Mouse (Mus musculus) embryo, embryonic 10.5 days (tissue): ENCODE measurements around the gene Wsb1.

Experiments
- DNase-seq: peaks from one replicate; pipeline ENCODE4 v3.0.0-alpha.2; 2015; ENCODE audit warnings: low spot score

The Wsb1 gene

DNA sequence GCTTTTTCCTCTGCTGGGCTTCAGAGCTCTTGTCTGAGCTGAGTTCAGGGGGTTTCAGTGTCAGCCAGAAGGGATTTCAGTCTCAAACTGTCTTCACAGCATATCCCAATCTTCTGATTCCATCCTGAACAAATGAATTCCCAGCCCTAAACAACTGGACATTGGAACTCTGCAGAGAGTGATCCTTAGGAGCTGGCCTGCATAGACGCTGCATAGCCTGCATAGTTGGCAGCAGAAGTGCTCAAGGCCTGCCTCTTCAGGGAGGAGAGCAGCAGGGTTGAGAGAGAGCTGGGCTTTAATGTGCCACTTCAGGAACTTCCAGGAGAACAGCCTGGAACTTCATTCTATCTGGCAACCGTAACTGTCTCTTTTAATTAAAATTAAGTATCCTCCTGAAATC, 38.9 kb downstream of the Wsb1 start:
- DNase-seq: no peak

DNA sequence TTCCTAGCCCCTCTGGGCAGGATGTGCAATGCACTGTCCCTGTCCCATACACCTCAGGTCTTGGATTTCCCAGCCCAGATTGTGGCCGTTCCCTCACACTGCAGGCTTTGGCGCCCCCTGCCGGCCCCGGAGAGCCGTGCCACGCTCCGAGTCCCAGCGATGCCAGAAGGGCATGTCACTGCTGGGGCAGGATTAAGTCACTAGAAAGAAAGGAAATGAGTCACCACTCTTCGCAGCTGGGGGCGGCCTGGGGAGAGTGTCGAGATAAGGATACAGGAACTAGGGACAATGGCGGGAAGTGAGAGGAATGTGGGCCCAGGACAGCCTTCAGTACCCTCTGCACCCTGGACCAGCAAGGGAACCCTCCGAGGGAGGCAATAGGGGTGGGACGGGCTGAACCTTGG, 40.5 kb downstream of the Wsb1 start:
- DNase-seq: peak; percentile 87

DNA sequence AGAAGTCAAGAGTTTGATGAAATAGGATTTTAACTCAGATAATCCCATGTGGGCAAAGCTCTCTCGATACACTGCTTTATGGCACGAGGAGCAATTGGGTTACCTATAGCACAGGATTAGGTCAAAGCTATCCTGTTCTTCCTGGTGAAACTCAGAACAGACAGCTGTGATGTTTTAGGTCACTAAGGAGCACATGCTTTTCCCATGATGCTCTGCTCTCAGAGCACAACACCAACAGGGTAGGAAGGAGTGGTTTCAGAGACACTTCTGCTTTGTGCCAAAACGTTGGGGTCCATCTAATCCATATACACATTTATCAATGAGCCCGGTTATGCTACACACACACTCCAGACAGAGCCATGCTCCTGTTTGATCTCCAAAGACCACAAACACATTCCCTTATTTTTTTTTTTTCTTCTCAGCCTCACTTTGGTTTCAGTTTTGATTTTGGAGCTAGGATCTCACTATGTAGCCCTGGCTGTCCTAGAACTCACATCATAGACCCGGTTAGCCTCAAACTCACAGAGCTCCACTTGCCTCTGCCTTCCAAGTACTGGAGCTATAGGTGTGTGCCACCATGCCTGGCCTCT, 44.5 kb downstream of the Wsb1 start:
- DNase-seq: no peak

DNA sequence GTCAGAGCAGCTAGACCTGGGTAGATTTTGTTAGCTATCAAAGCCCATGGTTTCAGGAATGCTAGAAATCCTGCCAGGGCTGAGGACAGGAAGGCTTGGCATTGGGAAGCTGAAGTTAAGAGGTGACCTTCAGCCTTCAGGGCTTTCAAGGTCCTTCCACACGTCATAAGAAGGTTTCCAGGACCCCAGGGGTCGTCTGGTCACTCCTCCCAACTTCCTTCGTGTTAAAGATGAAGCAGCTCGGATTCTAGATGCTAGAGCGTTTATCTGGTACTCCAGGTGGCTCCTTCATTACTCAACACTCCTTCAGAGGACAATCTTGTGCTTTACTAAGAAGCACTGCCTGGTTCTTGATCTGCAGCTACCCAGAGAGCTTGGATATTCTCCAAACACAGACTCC, 45.4 kb downstream of the Wsb1 start:
- no peak for DNase-seq

DNA sequence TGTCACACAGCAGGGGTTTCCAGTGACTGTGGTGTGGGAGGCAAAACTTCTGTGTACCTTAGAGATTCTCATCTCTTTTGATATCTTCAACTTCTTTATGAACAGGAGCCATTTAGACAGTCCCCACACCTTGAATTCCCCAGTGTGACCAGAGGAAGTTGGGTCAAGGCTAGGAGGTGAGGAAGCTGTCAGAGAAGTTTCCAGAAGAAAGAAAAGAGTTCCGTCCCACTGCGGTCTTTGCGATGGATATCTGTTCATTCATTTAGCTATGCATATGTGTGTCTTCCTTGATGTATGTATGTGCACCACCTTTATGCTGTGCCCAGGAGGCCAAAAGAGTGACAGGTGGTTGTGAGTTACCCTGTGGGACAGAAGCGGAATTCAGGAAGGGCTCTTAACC, 46.0 kb downstream of the Wsb1 start:
- no peak for DNase-seq

DNA sequence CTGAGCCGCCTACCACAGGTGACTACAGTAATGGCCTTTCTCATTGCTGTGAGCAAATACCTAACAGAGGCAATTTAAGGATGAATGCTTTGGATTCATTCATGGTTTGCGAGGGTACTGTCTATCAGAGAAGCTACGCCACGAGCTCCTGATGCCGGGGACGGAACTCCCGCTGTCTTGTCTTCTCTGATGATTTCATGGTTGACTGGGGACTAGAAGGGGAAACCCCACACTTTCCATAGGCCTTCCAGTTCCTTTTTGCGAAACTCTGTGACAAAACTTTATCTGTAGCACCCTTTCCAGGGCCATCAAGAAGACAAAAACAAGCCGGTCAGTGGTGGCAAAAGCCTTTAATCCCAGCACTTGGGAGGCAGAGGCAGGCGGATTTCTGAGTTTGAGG, 46.8 kb downstream of the Wsb1 start:
- no peak for DNase-seq

DNA sequence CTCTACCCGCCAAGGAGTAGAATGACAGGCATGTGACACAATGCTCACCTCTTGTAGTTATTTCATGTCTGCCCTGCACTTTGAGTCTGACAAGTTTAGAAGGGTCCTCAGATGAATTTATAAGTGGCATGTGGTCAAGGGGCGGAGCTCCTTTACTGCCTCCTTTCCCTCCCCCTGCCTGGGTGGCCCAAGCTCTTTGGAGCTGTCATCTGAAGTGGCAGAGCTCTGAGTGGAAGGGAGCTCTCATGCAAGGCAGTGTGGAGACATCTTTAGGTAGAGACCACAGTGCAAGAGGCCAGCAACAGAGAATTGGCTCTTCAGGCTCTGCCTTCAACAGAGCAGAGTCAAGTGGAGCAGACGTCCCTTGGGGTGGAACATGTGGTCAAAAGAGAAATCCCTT, 50.0 kb downstream of the Wsb1 start:
- DNase-seq: no peak

GRCm38 (mm10) chr11:79200502-79200901, 54.0 kb downstream of the Wsb1 start:
- DNase-seq: peak; percentile 25

DNA sequence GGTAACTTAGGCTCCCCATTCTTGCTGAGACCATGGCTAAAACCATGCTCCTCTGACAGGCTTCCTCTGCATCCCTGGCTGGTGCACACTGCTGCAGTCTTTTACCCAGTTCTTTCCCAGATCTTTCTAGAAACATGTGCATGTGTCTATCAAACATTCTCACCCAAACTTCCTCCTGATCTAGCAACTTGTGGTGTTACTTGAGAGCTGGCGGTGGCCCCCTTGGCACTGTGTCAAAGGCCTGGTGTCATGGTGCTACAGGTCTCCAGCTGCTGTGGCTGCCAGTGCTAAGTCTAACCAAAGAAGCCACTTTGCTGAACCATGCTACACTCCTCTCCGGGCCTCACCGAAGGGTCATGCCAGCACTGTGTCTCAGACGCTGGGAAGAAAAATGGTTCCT, 55.9 kb downstream of the Wsb1 start:
- no peak for DNase-seq

DNA sequence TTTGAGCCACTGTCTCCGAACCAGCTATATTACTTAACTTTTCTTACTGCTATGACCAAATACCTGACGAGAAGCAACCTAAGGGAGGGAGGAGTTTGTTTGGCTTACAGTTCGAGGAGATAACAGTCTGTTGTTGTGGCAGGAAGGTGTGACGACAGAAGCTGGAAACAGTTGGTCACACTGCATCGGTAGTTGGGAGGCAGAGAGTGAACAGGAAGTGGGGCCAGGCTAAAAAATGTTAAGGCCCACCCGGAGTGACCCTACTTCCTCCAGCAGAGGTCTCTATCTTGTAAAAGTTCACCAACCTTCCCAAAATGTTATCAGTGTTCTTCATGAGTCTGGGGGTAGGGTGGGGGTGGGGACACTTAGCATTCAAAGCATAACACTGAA, 56.6 kb downstream of the Wsb1 start:
- DNase-seq: no peak

DNA sequence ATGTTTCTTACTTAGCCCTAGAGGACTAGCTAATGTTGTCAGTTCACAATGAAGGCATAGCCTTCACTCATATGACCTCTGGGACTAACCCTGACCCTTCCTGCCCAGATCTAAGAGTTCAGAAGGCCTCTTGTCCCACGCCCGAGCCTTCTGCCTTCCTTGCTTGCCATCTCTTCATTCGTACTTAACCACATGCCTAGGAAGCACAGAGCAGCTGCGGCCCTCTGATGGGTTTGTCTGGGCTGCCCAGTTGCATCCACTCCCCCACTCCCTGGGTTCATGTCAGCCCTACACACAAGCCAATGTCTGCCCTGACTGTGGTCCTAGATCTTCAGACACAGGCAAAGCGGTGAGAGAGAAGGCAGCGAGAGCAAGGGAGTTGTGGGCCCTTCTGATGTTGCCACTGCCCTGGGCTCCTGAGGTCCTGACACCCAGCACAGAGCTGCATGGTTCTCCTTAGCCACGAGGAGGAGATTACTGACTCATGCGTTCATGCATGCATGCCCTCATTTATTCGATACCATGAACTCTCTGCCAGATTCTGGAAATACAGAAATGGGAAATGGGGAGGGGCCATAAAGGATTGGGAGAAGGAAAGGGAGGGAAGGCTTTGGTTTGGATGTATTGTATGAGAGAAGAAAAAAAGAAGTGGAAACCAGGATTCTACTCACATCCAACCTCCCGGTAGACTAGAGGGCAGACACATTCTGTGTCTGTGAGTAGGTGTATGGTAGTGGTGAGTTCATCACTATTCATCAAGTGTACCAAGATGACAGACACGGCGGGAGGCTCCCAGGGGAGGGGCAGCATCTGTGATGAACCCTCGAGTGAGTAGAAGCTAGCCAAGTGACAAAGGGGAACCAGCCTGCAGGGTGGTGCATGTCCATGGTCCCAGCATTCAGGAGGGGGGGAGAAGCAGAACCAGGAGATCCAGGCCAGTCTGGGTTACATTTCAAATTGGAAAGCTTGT, 57.3 kb downstream of the Wsb1 start:
- DNase-seq: no peak

- DNase-seq: no peak
Measured at GRCm38 (mm10) chr11:79196196-79196869, 58.1 kb downstream of the Wsb1 start.

- no peak for DNase-seq
Measured at GRCm38 (mm10) chr11:79192176-79192575, 62.3 kb downstream of the Wsb1 start.

GRCm38 (mm10) chr11:79191214-79191613, 63.3 kb downstream of the Wsb1 start:
- DNase-seq: no peak

- DNase-seq: no peak
Measured at GRCm38 (mm10) chr11:79190257-79190656, 64.2 kb downstream of the Wsb1 start.
